Mouse (Mus musculus) spleen, postnatal 4 days (tissue): ENCODE data around the gene Hmgb1.

ENCODE experiments used
- DNase-seq, 2 experiments: peaks; one replicate each; pipeline ENCODE4 v3.0.0; 2022; ENCODE audit warnings: low spot score in 2 of 2

The Hmgb1 gene

GRCm38 (mm10) chr5:149062833-149063232 lies 121.5 kb downstream of the Hmgb1 start:
- no peak for DNase-seq

GRCm38 (mm10) chr5:149053352-149054168 lies 130.7 kb downstream of the Hmgb1 start:
- peak; percentile 55 to 82 for DNase-seq

GRCm38 (mm10) chr5:149052421-149053338 lies 131.6 kb downstream of the Hmgb1 start:
- peak; percentile 99 for DNase-seq

- peak; percentile 73 to 88 for DNase-seq
These were observed 132.5 kb downstream of the Hmgb1 start for GRCm38 (mm10) chr5:149051571-149052420.

GRCm38 (mm10) chr5:149051194-149051570 lies 133.1 kb downstream of the Hmgb1 start:
- peak in 1 of 2 experiments; percentile 42 for DNase-seq

- no peak for DNase-seq
These were observed 133.6 kb downstream of the Hmgb1 start for GRCm38 (mm10) chr5:149050588-149051160.

GRCm38 (mm10) chr5:149049435-149049834 lies 134.9 kb downstream of the Hmgb1 start:
- DNase-seq = no peak

- DNase-seq = no peak
These were observed 135.3 kb downstream of the Hmgb1 start for GRCm38 (mm10) chr5:149048961-149049360.

- DNase-seq = no peak
These were observed 137.6 kb downstream of the Hmgb1 start for GRCm38 (mm10) chr5:149046650-149047049.

GRCm38 (mm10) chr5:149045470-149046085 lies 138.7 kb downstream of the Hmgb1 start:
- DNase-seq = no peak

GRCm38 (mm10) chr5:149045054-149045453 lies 139.2 kb downstream of the Hmgb1 start:
- DNase-seq = no peak

GRCm38 (mm10) chr5:149044067-149044466 lies 140.2 kb downstream of the Hmgb1 start:
- DNase-seq = no peak

- DNase-seq = no peak
These were observed 141.0 kb downstream of the Hmgb1 start for GRCm38 (mm10) chr5:149043240-149043639.

- peak; percentile 66 to 84 for DNase-seq
These were observed 144.5 kb downstream of the Hmgb1 start for GRCm38 (mm10) chr5:149039825-149040224.

GRCm38 (mm10) chr5:149037729-149038128 lies 146.6 kb downstream of the Hmgb1 start:
- DNase-seq = no peak

GRCm38 (mm10) chr5:149036920-149037319 lies 147.4 kb downstream of the Hmgb1 start:
- DNase-seq = no peak

- DNase-seq = no peak
These were observed 151.9 kb downstream of the Hmgb1 start for GRCm38 (mm10) chr5:149032438-149032837.

GRCm38 (mm10) chr5:149031199-149031750 lies 153.0 kb downstream of the Hmgb1 start:
- peak; percentile 56 to 76 for DNase-seq

GRCm38 (mm10) chr5:149030103-149030502 lies 154.2 kb downstream of the Hmgb1 start:
- no peak for DNase-seq

GRCm38 (mm10) chr5:149028394-149028793 lies 155.9 kb downstream of the Hmgb1 start:
- DNase-seq = no peak
